Mouse (Mus musculus): ENCODE measurements around the gene Cby3. TPM values are rescaled to one million over a fixed set of nuclear protein-coding genes. Genes with fewer than 3 reads are reported as not detected.

Cby3 gene
- polyA plus RNA-seq, 1 experiment: not detected

GRCm38 (mm10) chr11:50325496-50326301 lies 28.6 kb upstream of the Cby3 start, which contains the start of gene Canx:
TSS of gene Canx (minus strand) at chr11:50325673.
- peak within 1 kb of the TSS; percentile 85 for H3K4me3 ChIP-seq (ENCODE audit: extremely low read depth, insufficient read depth, insufficient read length)
- DNase-seq (ENCODE audit: low read depth in 1 of 2, low spot score in 2 of 2): peak; percentile 96 to 99
- H3K27ac ChIP-seq (ENCODE audit: insufficient read depth, low read length): peak within 1 kb of the TSS; percentile 85
- no peaks in the 10 kb centered on the region for H3K36me3 ChIP-seq (ENCODE audit: control insufficient read depth, insufficient read depth, low read length)
- TF ChIP-seq CTCF (IDR thresholded peaks at IDR 0.05; ENCODE audit: extremely low read depth, insufficient read depth, insufficient read length, insufficient replicate concordance) (no peak), POLR2A (IDR thresholded peaks at IDR 0.05; ENCODE audit: low read depth, low read length) (peak; percentile 93)
- WGBS: under 1% methylated on average over 64 of the region's 64 CpGs
- peaks cover 9% of the 10 kb centered on the region for H3K4me1 ChIP-seq (ENCODE audit: control insufficient read depth, insufficient read depth, insufficient read length)
- no peaks in the 10 kb centered on the region for H3K27me3 ChIP-seq (ENCODE audit: control insufficient read depth, insufficient read depth, low read length)

- H3K4me3 ChIP-seq (ENCODE audit: extremely low read depth, insufficient read depth, insufficient read length): peak overlapping the region; percentile 82
- TF ChIP-seq POLR2A (IDR thresholded peaks at IDR 0.05; ENCODE audit: low read depth, low read length): no peak
- TF ChIP-seq CTCF (IDR thresholded peaks at IDR 0.05; ENCODE audit: extremely low read depth, insufficient read depth, insufficient read length, insufficient replicate concordance): no peak
- peaks cover 9% of the 10 kb centered on the region for H3K4me1 ChIP-seq (ENCODE audit: control insufficient read depth, insufficient read depth, insufficient read length)
- WGBS: under 1% methylated on average over 7 of the region's 7 CpGs
- DNase-seq (ENCODE audit: low read depth in 1 of 2, low spot score in 2 of 2): no peak
- no peaks in the 10 kb centered on the region for H3K27me3 ChIP-seq (ENCODE audit: control insufficient read depth, insufficient read depth, low read length)
- no peaks in the 10 kb centered on the region for H3K36me3 ChIP-seq (ENCODE audit: control insufficient read depth, insufficient read depth, low read length)
- H3K27ac ChIP-seq (ENCODE audit: insufficient read depth, low read length): peak overlapping the region; percentile 85; the same call in 1 of the 2 replicates
These were observed 27.8 kb upstream of the Cby3 start for GRCm38 (mm10) chr11:50326302-50326966.

DNA sequence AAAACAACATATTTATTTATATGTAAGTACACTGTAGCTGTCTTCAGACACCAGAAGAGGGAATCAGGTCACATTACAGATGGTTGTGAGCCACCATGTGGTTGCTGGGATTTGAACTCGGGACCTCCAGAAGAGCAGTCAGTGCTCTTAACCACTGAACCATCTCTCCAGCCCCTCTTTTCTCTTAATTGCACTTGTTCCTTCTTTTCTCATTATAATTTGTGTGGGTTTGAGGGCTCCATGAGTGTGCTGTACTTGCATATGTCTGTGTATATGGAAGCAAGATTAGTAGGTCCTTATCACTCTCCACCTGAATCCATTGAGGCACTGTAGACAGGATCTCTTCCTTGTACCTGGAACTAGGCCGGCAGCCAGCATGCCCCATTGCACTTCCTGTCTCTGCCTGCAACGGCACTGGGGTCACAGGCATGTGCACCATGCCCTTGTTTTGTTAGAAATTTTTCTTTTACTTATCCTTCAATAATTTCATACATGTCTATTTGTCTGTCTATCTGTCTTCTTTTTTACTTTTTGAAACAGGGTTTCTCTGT lies 26.1 kb upstream of the Cby3 start:
- Histone ChIP-seq H3K27me3 (ENCODE audit: control insufficient read depth, insufficient read depth, low read length) (no peaks in the 10 kb centered on the region), H3K4me3 (ENCODE audit: extremely low read depth, insufficient read depth, insufficient read length) (no peak overlapping the region), H3K27ac (ENCODE audit: insufficient read depth, low read length) (no peak overlapping the region), H3K4me1 (ENCODE audit: control insufficient read depth, insufficient read depth, insufficient read length) (peaks cover 9% of the 10 kb centered on the region), H3K36me3 (ENCODE audit: control insufficient read depth, insufficient read depth, low read length) (no peaks in the 10 kb centered on the region)
- 42% methylated on average over 3 of the region's 3 CpGs for WGBS
- no peak for TF ChIP-seq CTCF (IDR thresholded peaks at IDR 0.05; ENCODE audit: extremely low read depth, insufficient read depth, insufficient read length, insufficient replicate concordance)
- TF ChIP-seq POLR2A (IDR thresholded peaks at IDR 0.05; ENCODE audit: low read depth, low read length): no peak
- no peak for DNase-seq (ENCODE audit: low read depth in 1 of 2, low spot score in 2 of 2)

DNA sequence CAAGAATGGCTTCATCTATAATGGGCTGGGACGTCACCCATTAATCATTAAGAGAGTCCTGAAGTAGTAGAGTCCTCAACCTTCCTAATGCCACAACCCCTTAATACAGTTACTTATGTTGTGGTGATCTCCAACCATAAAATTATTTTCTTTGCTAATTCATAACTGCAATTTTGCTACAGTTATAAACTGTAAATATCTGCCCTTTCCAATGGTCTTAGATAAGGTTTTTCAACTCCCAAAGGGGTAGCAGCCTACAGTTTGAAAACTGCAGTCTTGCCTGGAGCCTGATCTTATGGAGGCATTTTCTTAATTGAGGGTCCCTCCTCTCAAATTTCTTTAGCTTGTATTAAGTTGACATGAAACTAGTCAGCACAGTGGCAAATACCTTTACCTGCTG lies 24.9 kb upstream of the Cby3 start:
- Histone ChIP-seq H3K36me3 (ENCODE audit: control insufficient read depth, insufficient read depth, low read length) (no peaks in the 10 kb centered on the region), H3K27me3 (ENCODE audit: control insufficient read depth, insufficient read depth, low read length) (no peaks in the 10 kb centered on the region), H3K4me1 (ENCODE audit: control insufficient read depth, insufficient read depth, insufficient read length) (peaks cover 4% of the 10 kb centered on the region; the same call in 1 of the 2 replicates), H3K27ac (ENCODE audit: insufficient read depth, low read length) (no peak overlapping the region), H3K4me3 (ENCODE audit: extremely low read depth, insufficient read depth, insufficient read length) (no peak overlapping the region)
- 93% methylated on average over 1 of the region's 1 CpGs for WGBS
- TF ChIP-seq POLR2A (IDR thresholded peaks at IDR 0.05; ENCODE audit: low read depth, low read length): no peak
- no peak for TF ChIP-seq CTCF (IDR thresholded peaks at IDR 0.05; ENCODE audit: extremely low read depth, insufficient read depth, insufficient read length, insufficient replicate concordance)
- DNase-seq (ENCODE audit: low read depth in 1 of 2, low spot score in 2 of 2): no peak

DNA sequence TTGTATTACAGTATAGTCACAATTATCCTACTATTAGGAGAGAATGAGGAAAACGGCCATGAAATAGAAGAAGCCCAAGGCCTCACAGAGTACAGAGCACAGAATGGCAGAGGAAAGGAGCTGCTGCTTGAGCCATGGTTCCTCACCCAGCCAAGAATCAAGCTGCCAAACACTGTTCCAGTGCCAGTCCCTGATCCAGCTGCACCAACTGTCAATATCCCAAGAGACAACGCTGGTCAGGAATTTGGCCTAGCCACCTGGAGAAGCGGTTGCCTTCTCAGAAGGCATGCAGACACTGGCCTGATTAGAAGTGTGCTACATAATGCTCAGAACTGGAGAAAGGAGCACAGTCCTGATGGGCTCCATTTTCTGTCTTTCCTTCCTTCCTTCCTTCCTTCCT lies 21.1 kb upstream of the Cby3 start:
- Histone ChIP-seq H3K27me3 (ENCODE audit: control insufficient read depth, insufficient read depth, low read length) (no peaks in the 10 kb centered on the region), H3K4me1 (ENCODE audit: control insufficient read depth, insufficient read depth, insufficient read length) (no peaks in the 10 kb centered on the region), H3K36me3 (ENCODE audit: control insufficient read depth, insufficient read depth, low read length) (no peaks in the 10 kb centered on the region), H3K4me3 (ENCODE audit: extremely low read depth, insufficient read depth, insufficient read length) (no peak overlapping the region), H3K27ac (ENCODE audit: insufficient read depth, low read length) (no peak overlapping the region)
- 91% methylated on average over 3 of the region's 3 CpGs for WGBS
- DNase-seq (ENCODE audit: low read depth in 1 of 2, low spot score in 2 of 2): no peak
- no peak for TF ChIP-seq CTCF (IDR thresholded peaks at IDR 0.05; ENCODE audit: extremely low read depth, insufficient read depth, insufficient read length, insufficient replicate concordance)
- no peak for TF ChIP-seq POLR2A (IDR thresholded peaks at IDR 0.05; ENCODE audit: low read depth, low read length)

- Histone ChIP-seq H3K4me1 (ENCODE audit: control insufficient read depth, insufficient read depth, insufficient read length) (no peaks in the 10 kb centered on the region), H3K27ac (ENCODE audit: insufficient read depth, low read length) (no peak overlapping the region), H3K27me3 (ENCODE audit: control insufficient read depth, insufficient read depth, low read length) (no peaks in the 10 kb centered on the region), H3K4me3 (ENCODE audit: extremely low read depth, insufficient read depth, insufficient read length) (no peak overlapping the region), H3K36me3 (ENCODE audit: control insufficient read depth, insufficient read depth, low read length) (no peaks in the 10 kb centered on the region)
- DNase-seq (ENCODE audit: low read depth in 1 of 2, low spot score in 2 of 2): no peak
- TF ChIP-seq CTCF (IDR thresholded peaks at IDR 0.05; ENCODE audit: extremely low read depth, insufficient read depth, insufficient read length, insufficient replicate concordance): no peak
- WGBS: 72% methylated on average over 1 of the region's 1 CpGs
These were observed 18.1 kb upstream of the Cby3 start for GRCm38 (mm10) chr11:50336126-50336525.

Data from spleen, adult 2 months (tissue).